Mouse (Mus musculus) heart, embryonic 11.5 days (tissue): Measurements from ENCODE around the gene Gm20388. TPM values are rescaled to one million over a fixed set of nuclear protein-coding genes. Genes with fewer than 3 reads are reported as not detected.

Source experiments
- ATAC-seq: fragments of 200-750 bp; cut with Nextera tagmentation; replicated peaks from 2 replicates; pipeline ENCODE4 v1.8.0; 2017; ENCODE audit warnings: moderate library complexity; ENCODE audit not compliant: insufficient number of reproducible peaks, low FRiP score, low TSS enrichment
- H3K27ac ChIP-seq: fragments of 300-500 bp; sonication (generic); 2 replicates; pipeline ENCODE4 v1.5.1; 2014; ENCODE audit warnings: mild to moderate bottlenecking, low read depth, low read length
- H3K27me3 ChIP-seq: fragments of 300-500 bp; sonication (generic); 2 replicates; pipeline ENCODE4 v1.6.1; 2014; ENCODE audit warnings: mild to moderate bottlenecking, low read length, mixed read lengths; ENCODE audit not compliant: control insufficient read depth, insufficient read depth
- H3K36me3 ChIP-seq: fragments of 300-500 bp; sonication (generic); 2 replicates; pipeline ENCODE4 v1.6.1; 2014; ENCODE audit warnings: mild to moderate bottlenecking, low read length, moderate library complexity, mixed read lengths; ENCODE audit not compliant: control insufficient read depth, insufficient read depth
- H3K4me1 ChIP-seq: fragments of 300-500 bp; sonication (generic); 2 replicates; pipeline ENCODE4 v1.6.1; 2014; ENCODE audit warnings: low read length; ENCODE audit not compliant: control insufficient read depth, insufficient read depth
- H3K4me2 ChIP-seq: fragments of 300-500 bp; sonication (generic); 2 replicates; pipeline ENCODE4 v1.6.1; 2014; ENCODE audit warnings: mild to moderate bottlenecking, moderate library complexity
- H3K4me3 ChIP-seq: fragments of 300-500 bp; sonication (generic); 2 replicates; pipeline ENCODE4 v1.5.1; 2014; ENCODE audit warnings: low read depth, low read length
- H3K9ac ChIP-seq: fragments of 300-500 bp; sonication (generic); 2 replicates; pipeline ENCODE4 v1.6.1; 2014; ENCODE audit warnings: mild to moderate bottlenecking, low read depth, low read length, moderate library complexity
- H3K9me3 ChIP-seq: fragments of 300-500 bp; sonication (generic); replicated peaks from 2 replicates; pipeline ENCODE4 v1.6.1; 2016; ENCODE audit warnings: low read length; ENCODE audit not compliant: control insufficient read depth
- WGBS: fragments of 180-500 bp; shearing (Covaris S2); extraction: QIAGEN DNeasy Blood & Tissue Kit; methylation state at CpG from one replicate; pipeline ENCODE4 v1.1.7; 2014; ENCODE audit not compliant: insufficient replicate concordance; 5-methylcytosine and 5-hydroxymethylcytosine counted together
- polyA plus RNA-seq: library from polyadenylated mRNA; unstranded; fragments of >200 nt; fragmentation: Nextera tagmentation; extraction: Ambion mirVana; gene quantifications from 2 replicates; pipeline ENCODE4 v1.2.1, GENCODE M21; 2014

Gene Gm20388
- polyA plus RNA-seq, 1 experiment from 2014 or later: 6.4 TPM

- H3K9ac ChIP-seq: peak overlapping the region; percentile 84
- no peaks in the 10 kb centered on the region for H3K36me3 ChIP-seq
- no peaks in the 10 kb centered on the region for H3K9me3 ChIP-seq
- H3K27ac ChIP-seq: peak overlapping the region; percentile 95
- no peaks in the 10 kb centered on the region for H3K27me3 ChIP-seq
- peak overlapping the region; percentile 77 for H3K4me3 ChIP-seq
- ATAC-seq: peak; percentile 18; the same call in 1 of the 2 replicates
- H3K4me2 ChIP-seq: peak overlapping the region; percentile 99
- peaks cover 81% of the 10 kb centered on the region for H3K4me1 ChIP-seq
- under 1% methylated on average over 61 of the region's 61 CpGs for WGBS
Observed at GRCm38 (mm10) chr8:120536306-120537206, 625.9 kb downstream of the Gm20388 start.

GRCm38 (mm10) chr8:120537207-120537817 is 626.7 kb downstream of the Gm20388 start:
- Histone ChIP-seq H3K36me3 (no peaks in the 10 kb centered on the region), H3K27ac (peak overlapping the region; percentile 95), H3K9ac (peak overlapping the region; percentile 84), H3K27me3 (no peaks in the 10 kb centered on the region), H3K4me1 (peaks cover 78% of the 10 kb centered on the region), H3K4me3 (peak overlapping the region; percentile 77), H3K4me2 (peak overlapping the region; percentile 99), H3K9me3 (no peaks in the 10 kb centered on the region)
- ATAC-seq: peak; percentile 75
- WGBS: under 1% methylated on average over 59 of the region's 79 CpGs

- Histone ChIP-seq H3K4me2 (peak overlapping the region; percentile 99), H3K4me3 (peak overlapping the region; percentile 77), H3K27ac (peak overlapping the region; percentile 95), H3K27me3 (no peaks in the 10 kb centered on the region), H3K9ac (peak overlapping the region; percentile 84), H3K4me1 (peaks cover 78% of the 10 kb centered on the region), H3K36me3 (no peaks in the 10 kb centered on the region), H3K9me3 (no peaks in the 10 kb centered on the region)
- ATAC-seq: no peak
- under 1% methylated on average over 30 of the region's 46 CpGs for WGBS
Observed at GRCm38 (mm10) chr8:120537818-120538396, 627.3 kb downstream of the Gm20388 start.

GRCm38 (mm10) chr8:120538397-120539240 is 628.0 kb downstream of the Gm20388 start:
- WGBS: 1% methylated on average over 37 of the region's 37 CpGs
- peaks cover 78% of the 10 kb centered on the region for H3K4me1 ChIP-seq
- peak overlapping the region; percentile 77 for H3K4me3 ChIP-seq
- H3K36me3 ChIP-seq: no peaks in the 10 kb centered on the region
- H3K27ac ChIP-seq: peak overlapping the region; percentile 95
- peak overlapping the region; percentile 84 for H3K9ac ChIP-seq
- H3K9me3 ChIP-seq: no peaks in the 10 kb centered on the region
- H3K4me2 ChIP-seq: peak overlapping the region; percentile 99
- no peaks in the 10 kb centered on the region for H3K27me3 ChIP-seq
- no peak for ATAC-seq

GRCm38 (mm10) chr8:120539381-120539774 is 628.7 kb downstream of the Gm20388 start:
- Histone ChIP-seq H3K4me3 (peak overlapping the region; percentile 77), H3K9ac (peak overlapping the region; percentile 46; the same call in 1 of the 2 replicates), H3K4me1 (peaks cover 75% of the 10 kb centered on the region), H3K27ac (peak overlapping the region; percentile 95), H3K36me3 (no peaks in the 10 kb centered on the region), H3K27me3 (no peaks in the 10 kb centered on the region), H3K4me2 (peak overlapping the region; percentile 99), H3K9me3 (no peaks in the 10 kb centered on the region)
- ATAC-seq: no peak
- WGBS: 36% methylated on average over 6 of the region's 6 CpGs

- Histone ChIP-seq H3K4me1 (peaks cover 70% of the 10 kb centered on the region), H3K36me3 (no peaks in the 10 kb centered on the region), H3K9me3 (no peaks in the 10 kb centered on the region), H3K4me2 (peak overlapping the region; percentile 99), H3K4me3 (0 out of 2 replicates have a peak overlapping the region, but pooled peaks have one; percentile 5), H3K27me3 (no peaks in the 10 kb centered on the region), H3K9ac (peak overlapping the region; percentile 46), H3K27ac (peak overlapping the region; percentile 95)
- ATAC-seq: no peak
- 22% methylated on average over 21 of the region's 23 CpGs for WGBS
Observed at GRCm38 (mm10) chr8:120539775-120540625, 629.4 kb downstream of the Gm20388 start.

- no peak overlapping the region; the same call in 1 of the 2 replicates for H3K4me3 ChIP-seq
- H3K9ac ChIP-seq: 0 out of 2 replicates have a peak overlapping the region, but pooled peaks have one; percentile 43
- no peaks in the 10 kb centered on the region for H3K36me3 ChIP-seq
- peak overlapping the region; percentile 59 for H3K27ac ChIP-seq
- H3K9me3 ChIP-seq: no peaks in the 10 kb centered on the region
- peaks cover 80% of the 10 kb centered on the region for H3K4me1 ChIP-seq
- 38% methylated on average over 13 of the region's 13 CpGs for WGBS
- no peaks in the 10 kb centered on the region for H3K27me3 ChIP-seq
- no peak for ATAC-seq
- peak overlapping the region; percentile 19; the same call in 1 of the 2 replicates for H3K4me2 ChIP-seq
Observed at GRCm38 (mm10) chr8:120542995-120543394, 632.4 kb downstream of the Gm20388 start.
